Mouse (Mus musculus) embryonic facial prominence, embryonic 11.5 days (tissue): ENCODE results near the gene Dtd2. TPM values are rescaled to one million over a fixed set of nuclear protein-coding genes. Genes with fewer than 3 reads are reported as not detected.

Experiments used
- ATAC-seq: fragments of 200-750 bp; cut with Nextera tagmentation; replicated peaks from 2 replicates; pipeline ENCODE4 v1.8.0; 2017; ENCODE audit warnings: low read depth; ENCODE audit not compliant: insufficient number of reproducible peaks, low FRiP score, low TSS enrichment
- DNase-seq: peaks from one replicate; pipeline ENCODE4 v3.0.0-alpha.2; 2015; ENCODE audit warnings: low spot score
- H3K27ac ChIP-seq: fragments of 300-500 bp; sonication (generic); replicated peaks from 2 replicates; pipeline ENCODE4 v1.5.1; 2014; ENCODE audit warnings: mild to moderate bottlenecking, low read depth, low read length, control low read depth
- H3K27me3 ChIP-seq: fragments of 300-500 bp; sonication (generic); 2 replicates; pipeline ENCODE4 v1.6.1; 2014; ENCODE audit warnings: mild to moderate bottlenecking, low read length, moderate library complexity, mixed read lengths; ENCODE audit not compliant: control insufficient read depth, insufficient read depth
- H3K36me3 ChIP-seq: fragments of 300-500 bp; sonication (generic); replicated peaks from 2 replicates; pipeline ENCODE4 v1.6.1; 2014; ENCODE audit warnings: low read depth, mild to moderate bottlenecking, low read length, moderate library complexity, mixed read lengths; ENCODE audit not compliant: control insufficient read depth, insufficient read depth
- H3K4me1 ChIP-seq: fragments of 300-500 bp; sonication (generic); 2 replicates; pipeline ENCODE4 v1.6.1; 2014; ENCODE audit warnings: low read length, mixed read lengths; ENCODE audit not compliant: control insufficient read depth, insufficient read depth
- H3K4me2 ChIP-seq: fragments of 300-500 bp; sonication (generic); 2 replicates; pipeline ENCODE4 v1.6.1; 2014; ENCODE audit warnings: low read depth, mild to moderate bottlenecking, control low read depth, low read length, moderate library complexity
- H3K4me3 ChIP-seq: fragments of 300-500 bp; sonication (generic); 2 replicates; pipeline ENCODE4 v1.5.1; 2014; ENCODE audit warnings: low read depth, low read length, control low read depth
- H3K9ac ChIP-seq: fragments of 300-500 bp; sonication (generic); replicated peaks from 2 replicates; pipeline ENCODE4 v1.6.1; 2014; ENCODE audit warnings: mild to moderate bottlenecking, control low read depth, low read length
- H3K9me3 ChIP-seq: fragments of 300-500 bp; sonication (generic); replicated peaks from 2 replicates; pipeline ENCODE4 v1.6.1; 2016; ENCODE audit warnings: mild to moderate bottlenecking, low read length, inconsistent platforms, mixed read lengths; ENCODE audit not compliant: control insufficient read depth
- WGBS: fragments of 180-500 bp; shearing (Covaris S2); extraction: QIAGEN DNeasy Blood & Tissue Kit; methylation state at CpG from one replicate; pipeline ENCODE4 v1.1.7; 2014; 5-methylcytosine and 5-hydroxymethylcytosine counted together
- polyA plus RNA-seq: library from polyadenylated mRNA; unstranded; fragments of >200 nt; fragmentation: Nextera tagmentation; extraction: Ambion mirVana; gene quantifications from 2 replicates; pipeline ENCODE4 v1.2.1, GENCODE M21; 2014

Dtd2 gene
- polyA plus RNA-seq, 1 experiment from 2014 or later = 22.3 TPM

DNA sequence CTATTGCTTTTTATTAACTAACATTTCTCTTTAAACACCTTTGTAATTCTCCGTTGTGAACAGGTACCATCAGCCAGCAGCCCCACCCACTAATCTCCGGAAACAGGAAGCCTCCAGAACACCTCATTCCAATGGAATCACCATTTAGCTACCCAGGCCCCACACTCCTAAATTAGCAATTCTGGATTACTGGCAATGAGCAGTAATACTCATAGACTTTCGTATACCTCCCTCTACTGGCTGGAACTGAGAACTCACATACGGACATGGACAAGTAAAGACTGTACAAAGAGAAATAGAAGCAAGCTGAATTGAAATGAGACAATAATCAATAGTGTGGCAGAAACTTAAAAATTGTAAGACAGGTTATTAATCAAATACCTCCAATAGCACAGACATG, 4.8 kb downstream of the Dtd2 start:
- Histone ChIP-seq H3K4me3 (no peak overlapping the region), H3K36me3 (no peaks in the 10 kb centered on the region; the same call in 1 of the 2 replicates), H3K4me1 (no peaks in the 10 kb centered on the region), H3K9ac (no peak overlapping the region), H3K4me2 (no peak overlapping the region), H3K27me3 (no peaks in the 10 kb centered on the region), H3K9me3 (no peaks in the 10 kb centered on the region), H3K27ac (no peak overlapping the region)
- no peak for ATAC-seq
- DNase-seq = peak; percentile 84
- WGBS = 27% methylated on average over 4 of the region's 4 CpGs

DNA sequence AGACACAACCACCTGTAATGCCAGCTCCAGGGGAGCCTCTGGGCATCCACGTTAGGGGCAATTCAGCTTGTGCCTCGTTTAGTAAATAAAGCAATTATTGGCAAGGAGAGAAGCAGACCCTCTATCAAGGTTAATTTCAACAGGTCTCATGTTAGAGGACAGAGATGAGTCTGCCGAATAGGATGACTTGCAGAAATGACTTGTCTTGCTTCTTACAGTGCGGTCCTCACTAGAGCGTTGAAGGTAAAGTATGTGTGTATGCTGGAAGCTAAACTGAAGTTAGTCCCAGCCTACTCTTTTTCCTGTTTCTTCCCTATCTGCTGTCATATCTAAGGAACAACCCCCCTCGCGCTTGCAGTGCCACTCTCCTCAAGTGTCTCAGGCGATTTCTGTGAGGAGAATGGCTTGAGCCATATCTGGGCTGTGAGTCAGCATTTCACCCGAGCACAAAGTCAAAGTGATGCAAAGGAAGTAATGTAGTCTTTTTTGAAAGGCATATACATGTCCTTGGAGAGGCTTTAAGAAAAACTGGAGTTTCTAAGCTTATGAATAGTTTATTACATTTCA, 7.9 kb downstream of the Dtd2 start:
- WGBS = 85% methylated on average over 9 of the region's 9 CpGs
- Histone ChIP-seq H3K4me3 (no peak overlapping the region), H3K36me3 (no peaks in the 10 kb centered on the region; the same call in 1 of the 2 replicates), H3K27me3 (no peaks in the 10 kb centered on the region), H3K4me2 (no peak overlapping the region), H3K9me3 (no peaks in the 10 kb centered on the region), H3K4me1 (no peaks in the 10 kb centered on the region), H3K27ac (no peak overlapping the region), H3K9ac (no peak overlapping the region)
- ATAC-seq = no peak
- DNase-seq = no peak

DNA sequence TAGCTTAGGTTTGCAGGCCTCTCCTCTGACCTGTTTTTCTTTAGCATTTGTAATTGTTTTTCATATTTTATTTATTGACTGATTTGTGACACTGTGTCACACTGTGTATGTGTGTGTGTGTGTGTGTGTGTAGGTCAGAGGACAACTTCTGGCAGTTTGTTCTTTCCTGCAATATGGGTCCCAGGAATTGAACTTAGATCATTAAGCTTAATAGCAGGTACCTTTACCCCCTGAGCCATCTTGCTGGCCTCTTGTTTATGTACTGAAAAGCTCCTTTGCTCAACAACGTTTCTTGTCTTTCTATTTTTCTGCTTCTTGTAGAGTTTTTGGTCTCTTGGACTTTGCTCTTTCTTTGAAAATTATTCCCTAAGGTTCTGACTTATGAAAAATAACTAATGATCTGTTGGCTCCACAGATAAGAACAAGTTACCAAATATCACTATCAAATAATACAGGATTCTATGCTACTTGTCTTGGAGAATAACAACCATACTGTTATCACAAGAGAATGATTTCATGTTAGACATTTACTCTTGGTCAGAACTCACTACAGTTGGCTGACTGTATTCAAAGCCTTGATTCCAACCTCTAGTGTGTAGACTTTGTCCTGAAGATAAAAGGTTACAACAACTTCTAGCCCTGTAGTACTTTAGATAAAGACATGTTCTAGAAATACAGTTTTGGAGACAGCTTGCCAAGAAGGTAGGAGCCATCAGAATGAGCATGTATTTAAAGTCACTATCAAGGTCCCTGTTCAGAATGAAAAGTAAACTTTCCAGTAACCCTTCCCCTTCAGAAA, 10.4 kb downstream of the Dtd2 start:
- Histone ChIP-seq H3K9ac (no peak overlapping the region), H3K36me3 (no peaks in the 10 kb centered on the region; the same call in 1 of the 2 replicates), H3K27ac (no peak overlapping the region), H3K4me1 (no peaks in the 10 kb centered on the region), H3K4me2 (no peak overlapping the region), H3K27me3 (no peaks in the 10 kb centered on the region), H3K9me3 (no peaks in the 10 kb centered on the region), H3K4me3 (no peak overlapping the region)
- no peak for ATAC-seq
- DNase-seq = no peak
- WGBS = 96% methylated on average over 1 of the region's 1 CpGs

DNA sequence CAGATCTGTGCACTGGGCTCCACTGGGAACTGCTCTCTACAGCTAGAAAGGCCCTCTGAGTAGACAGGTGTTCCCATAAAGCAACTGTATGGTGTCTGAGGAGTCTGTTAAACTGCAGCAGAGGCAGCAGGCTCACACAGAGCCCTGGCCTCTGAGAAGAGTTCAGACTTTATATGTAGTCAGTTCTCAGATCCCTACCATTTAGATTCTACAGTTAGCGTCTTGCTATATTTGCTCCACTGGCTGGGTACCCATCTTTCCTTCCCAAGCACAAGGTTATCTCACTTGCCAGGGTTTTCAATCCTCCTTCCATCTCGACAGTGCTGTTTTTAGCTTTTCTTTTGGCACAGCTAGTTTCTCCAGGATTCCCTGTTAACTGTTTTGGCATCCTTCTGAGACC, 15.7 kb downstream of the Dtd2 start:
- DNase-seq = no peak
- Histone ChIP-seq H3K4me2 (no peak overlapping the region), H3K9me3 (no peaks in the 10 kb centered on the region), H3K9ac (no peak overlapping the region), H3K27ac (no peak overlapping the region), H3K36me3 (no peaks in the 10 kb centered on the region), H3K4me1 (no peaks in the 10 kb centered on the region), H3K27me3 (no peaks in the 10 kb centered on the region), H3K4me3 (no peak overlapping the region)
- no peak for ATAC-seq
- 90% methylated on average over 2 of the region's 2 CpGs for WGBS

DNA sequence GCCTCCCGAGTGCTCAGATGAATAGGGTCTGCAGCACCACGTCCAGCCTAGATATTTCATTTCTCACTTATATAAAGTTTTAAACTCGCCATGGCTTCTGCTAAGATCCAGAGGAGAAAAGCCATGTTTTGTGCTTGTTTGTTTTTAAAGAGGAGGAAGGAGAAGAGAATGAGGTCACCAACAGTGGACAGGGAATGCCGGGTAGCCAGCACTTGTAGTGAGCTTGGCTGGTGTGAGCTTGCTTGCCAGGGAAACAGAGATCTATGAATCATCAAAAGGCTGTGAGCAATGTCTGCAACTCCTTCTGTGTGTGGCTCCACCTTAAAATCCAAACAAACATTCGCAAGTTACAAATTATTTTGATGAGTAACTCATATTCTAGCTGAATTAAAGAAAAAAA, 17.8 kb downstream of the Dtd2 start:
- H3K27me3 ChIP-seq = no peaks in the 10 kb centered on the region
- H3K9ac ChIP-seq = no peak overlapping the region
- H3K4me3 ChIP-seq = no peak overlapping the region
- H3K9me3 ChIP-seq = no peaks in the 10 kb centered on the region
- DNase-seq (no peak), ATAC-seq (no peak)
- no peaks in the 10 kb centered on the region for H3K4me1 ChIP-seq
- WGBS = 84% methylated on average over 5 of the region's 5 CpGs
- no peak overlapping the region for H3K27ac ChIP-seq
- H3K36me3 ChIP-seq = no peaks in the 10 kb centered on the region
- H3K4me2 ChIP-seq = no peak overlapping the region

DNA sequence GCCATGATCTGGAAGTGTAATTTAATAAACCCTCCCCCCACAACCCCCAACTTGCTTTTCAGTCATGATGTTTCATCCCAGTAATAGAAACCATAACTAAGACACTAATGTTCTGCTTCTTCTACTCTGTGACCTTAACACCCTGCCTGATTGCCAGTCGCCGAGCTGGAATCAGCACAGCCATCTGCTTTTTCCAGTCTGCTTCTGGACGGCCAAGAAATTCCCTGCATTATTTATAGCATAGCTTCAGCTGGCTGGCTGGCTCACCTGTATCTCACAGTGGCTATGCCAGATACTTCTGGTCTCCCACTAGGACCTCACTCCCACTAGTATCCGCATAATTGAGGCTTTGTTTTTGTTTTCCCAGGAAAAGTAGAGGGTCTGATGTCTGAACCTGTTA, 20.5 kb downstream of the Dtd2 start:
- H3K4me2 ChIP-seq = no peak overlapping the region
- ATAC-seq (no peak), DNase-seq (no peak)
- no peak overlapping the region for H3K9ac ChIP-seq
- no peaks in the 10 kb centered on the region for H3K36me3 ChIP-seq
- no peak overlapping the region for H3K27ac ChIP-seq
- no peaks in the 10 kb centered on the region for H3K27me3 ChIP-seq
- 60% methylated on average over 4 of the region's 4 CpGs for WGBS
- no peaks in the 10 kb centered on the region for H3K9me3 ChIP-seq
- no peak overlapping the region for H3K4me3 ChIP-seq
- H3K4me1 ChIP-seq = no peaks in the 10 kb centered on the region

DNA sequence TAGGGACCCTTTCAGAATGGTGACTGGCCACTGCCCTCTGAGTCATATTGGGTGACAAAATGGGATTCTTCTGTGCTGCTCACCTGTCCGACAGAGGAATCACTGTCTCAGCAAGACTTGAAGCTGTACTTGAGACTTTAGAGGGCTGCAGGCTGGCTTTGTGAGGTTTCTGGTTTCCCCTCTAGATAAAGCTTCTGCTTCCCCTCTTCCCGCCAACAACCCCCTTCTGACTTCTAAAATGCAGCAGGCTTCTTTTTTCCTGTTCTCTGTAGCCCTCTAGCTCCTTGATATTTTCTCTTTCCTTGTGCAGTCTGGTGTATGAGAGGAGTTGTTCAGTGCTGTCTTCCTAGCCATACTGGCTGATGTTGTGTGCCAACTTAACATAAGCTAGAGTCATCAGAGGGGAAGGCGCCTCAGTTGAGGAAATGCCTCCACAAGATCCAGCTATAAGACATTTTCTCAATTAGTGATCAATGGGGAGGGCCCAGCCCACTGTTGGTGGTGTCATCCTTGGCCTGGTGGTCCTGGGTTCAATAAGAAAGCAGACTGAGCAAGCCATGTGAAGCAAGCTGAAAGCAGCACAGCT, 21.0 kb downstream of the Dtd2 start:
- no peak overlapping the region for H3K9ac ChIP-seq
- no peaks in the 10 kb centered on the region for H3K27me3 ChIP-seq
- H3K27ac ChIP-seq = no peak overlapping the region
- DNase-seq = no peak
- H3K4me2 ChIP-seq = no peak overlapping the region
- WGBS = 85% methylated on average over 3 of the region's 3 CpGs
- ATAC-seq = no peak
- no peaks in the 10 kb centered on the region for H3K36me3 ChIP-seq
- H3K4me1 ChIP-seq = no peaks in the 10 kb centered on the region
- H3K4me3 ChIP-seq = no peak overlapping the region
- no peaks in the 10 kb centered on the region for H3K9me3 ChIP-seq

DNA sequence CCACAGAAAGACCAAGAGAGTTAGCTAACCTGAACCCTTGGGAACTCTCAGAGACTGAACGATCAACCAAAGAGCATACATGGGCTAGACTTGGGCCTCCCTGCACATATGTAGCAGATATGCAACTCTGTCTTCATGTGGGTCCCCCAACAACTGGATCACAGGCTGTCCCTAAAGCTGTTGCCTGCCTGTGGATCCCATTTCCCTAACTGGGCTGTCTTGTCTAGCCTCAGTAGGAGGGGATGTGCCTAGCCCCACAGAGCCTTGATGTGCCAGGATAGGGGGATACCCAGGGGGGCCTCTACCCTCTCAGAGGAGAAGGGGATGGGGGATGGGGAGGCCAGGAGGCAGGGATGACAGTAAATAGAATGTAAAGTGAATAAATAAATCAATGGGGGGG, 22.7 kb downstream of the Dtd2 start:
- ATAC-seq (no peak), DNase-seq (no peak)
- 100% methylated on average over 1 of the region's 1 CpGs for WGBS
- Histone ChIP-seq H3K27ac (no peak overlapping the region), H3K9me3 (no peaks in the 10 kb centered on the region), H3K4me3 (no peak overlapping the region), H3K36me3 (no peaks in the 10 kb centered on the region), H3K4me2 (no peak overlapping the region), H3K9ac (no peak overlapping the region), H3K4me1 (no peaks in the 10 kb centered on the region), H3K27me3 (no peaks in the 10 kb centered on the region)
